Mouse (Mus musculus): ENCODE results near the gene Rcvrn.

- TF ChIP-seq EP300 (IDR thresholded peaks at IDR 0.05; ENCODE audit: low read depth), result no peak
- no peak for TF ChIP-seq CTCF (IDR thresholded peaks at IDR 0.05; ENCODE audit: low read depth)
Observed at GRCm38 (mm10) chr11:67741569-67741968, 46.4 kb downstream of the Rcvrn start.

Data from liver, postnatal 0 days (tissue).